Mouse (Mus musculus): Measurements from ENCODE around the gene Rab13.

The Rab13 gene

DNA sequence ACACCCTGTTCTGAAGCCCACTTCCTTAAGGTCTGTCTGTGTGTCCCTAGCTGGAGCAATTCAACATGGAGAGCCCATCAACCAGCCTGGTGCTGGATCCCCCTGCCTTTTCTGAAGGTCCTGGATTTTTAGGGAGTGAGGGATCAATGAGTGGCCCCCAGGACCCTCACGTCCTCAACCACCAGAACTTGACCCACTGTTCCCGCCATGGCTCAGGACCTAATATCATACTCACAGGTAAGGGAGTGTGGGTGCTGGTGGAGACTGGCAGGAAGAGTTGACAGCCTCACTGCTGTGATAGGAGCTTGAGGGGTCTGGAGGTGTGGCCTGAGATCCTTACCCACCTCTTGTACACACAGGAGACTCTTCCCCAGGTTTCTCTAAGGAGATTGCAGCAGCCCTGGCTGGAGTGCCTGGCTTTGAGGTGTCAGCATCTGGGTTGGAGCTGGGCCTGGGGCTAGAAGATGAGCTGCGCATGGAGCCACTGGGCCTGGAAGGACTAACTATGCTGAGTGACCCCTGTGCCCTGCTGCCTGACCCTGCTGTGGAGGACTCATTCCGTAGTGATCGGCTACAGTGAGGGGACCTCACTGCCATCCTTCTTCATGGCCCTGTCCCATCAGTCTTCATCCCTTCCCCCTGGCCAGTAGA lies 49.8 kb downstream of the Rab13 start:
- DNase-seq = no peak

DNA sequence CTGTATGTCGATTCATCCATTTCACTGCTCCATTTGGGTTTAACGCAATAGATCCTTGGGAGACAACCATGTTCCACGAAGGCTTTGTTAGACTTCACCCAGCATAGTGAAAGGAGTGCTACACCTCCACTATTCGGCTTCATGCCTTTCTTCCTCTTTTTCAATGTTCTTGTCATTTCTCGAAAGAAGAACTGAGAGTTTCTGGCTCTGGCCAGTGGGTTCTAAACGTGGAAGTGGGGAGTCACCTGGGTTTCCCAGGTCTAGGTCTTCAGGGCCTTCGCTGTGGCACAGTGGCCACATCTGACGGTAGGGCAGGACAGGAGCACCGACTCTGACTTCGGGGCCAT lies 51.2 kb downstream of the Rab13 start:
- no peak for DNase-seq

DNA sequence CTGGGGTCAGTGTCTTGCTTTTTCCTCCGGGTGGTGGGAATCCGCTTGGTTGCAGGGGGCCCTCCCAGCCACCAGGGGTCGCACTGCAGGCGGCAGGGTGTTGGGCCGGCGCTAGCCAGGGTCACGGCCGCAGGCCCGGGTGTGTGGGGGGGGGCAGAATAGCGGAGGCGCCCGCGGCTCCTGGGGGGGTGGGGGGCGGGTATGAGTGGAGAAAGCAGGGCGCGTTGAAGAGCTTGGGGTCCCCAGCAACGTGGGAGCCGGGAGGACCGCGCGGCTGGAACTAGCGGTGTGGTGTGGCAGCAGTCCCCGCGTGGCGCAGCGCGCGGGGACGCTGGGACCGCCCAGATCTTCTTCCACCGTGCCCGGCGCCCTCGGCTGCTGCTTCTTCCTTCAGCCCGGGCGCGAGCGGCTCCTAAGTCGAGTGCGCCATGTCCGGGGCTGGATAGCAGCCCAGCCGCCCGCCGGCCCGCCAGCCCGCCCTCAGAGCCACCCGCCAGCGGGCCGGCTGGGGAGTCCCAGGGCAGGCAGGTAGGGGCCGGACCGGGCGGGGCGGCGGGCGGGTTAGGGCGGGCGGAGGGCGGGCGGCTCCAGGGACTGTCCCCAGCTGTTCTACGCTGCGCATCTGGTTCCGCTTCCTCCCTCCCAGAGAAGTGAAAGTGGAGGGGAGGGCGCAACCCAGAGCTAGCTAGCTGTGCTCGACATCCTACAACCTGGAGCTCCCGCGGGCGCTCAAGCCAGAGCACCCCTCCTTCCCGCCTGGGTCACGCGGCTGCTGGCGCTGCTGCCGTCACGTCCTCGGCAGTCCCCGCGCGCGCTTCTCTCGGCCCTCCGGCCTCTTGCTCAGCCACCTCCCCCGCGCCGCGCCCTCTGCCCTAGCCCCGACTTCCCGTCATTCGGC lies 51.8 kb downstream of the Rab13 start, which contains the start of gene Dennd4b:
Dennd4b (plus strand) TSS at position 152 of the 898 bp plus-strand sequence.
- DNase-seq = peak; percentile 89

DNA sequence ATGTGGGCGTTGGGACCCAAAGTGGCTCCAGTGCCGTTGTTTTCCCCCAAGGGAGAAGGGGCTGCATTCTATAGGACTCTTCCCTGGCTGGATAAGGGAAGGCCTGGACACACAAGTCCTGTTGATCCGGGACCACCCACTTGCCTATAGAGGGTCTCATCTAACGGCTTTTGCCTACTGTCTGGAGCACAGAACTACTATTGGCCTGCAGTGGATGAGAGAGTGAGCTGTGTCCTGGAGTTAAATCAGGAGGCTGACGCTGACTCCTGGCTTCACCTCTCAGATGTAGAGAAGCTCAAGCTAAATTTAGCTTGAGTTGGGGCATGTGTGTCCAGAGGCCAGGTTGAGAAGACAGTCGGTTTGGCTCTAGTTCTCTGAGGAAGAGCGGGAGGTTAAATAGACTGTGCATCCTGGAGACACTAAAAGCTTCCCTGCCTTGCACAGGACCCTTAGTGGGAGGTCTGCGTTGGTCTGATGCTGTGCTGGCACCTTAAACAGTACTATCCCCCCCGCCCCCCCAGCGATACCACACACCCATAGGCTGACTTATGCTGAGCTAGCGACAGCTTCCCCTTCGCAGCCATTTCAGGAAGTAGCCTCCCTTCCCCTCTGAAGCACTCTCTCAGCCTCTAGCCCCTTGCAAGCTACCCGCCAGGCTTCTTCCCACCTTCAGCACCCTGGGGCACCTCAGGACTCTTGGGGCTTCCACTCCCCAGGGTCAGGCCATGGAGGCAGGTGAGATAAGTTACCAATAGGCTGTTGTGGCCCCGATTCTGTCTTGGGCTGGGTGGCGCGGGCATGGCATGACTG lies 52.6 kb downstream of the Rab13 start:
- no peak for DNase-seq

DNA sequence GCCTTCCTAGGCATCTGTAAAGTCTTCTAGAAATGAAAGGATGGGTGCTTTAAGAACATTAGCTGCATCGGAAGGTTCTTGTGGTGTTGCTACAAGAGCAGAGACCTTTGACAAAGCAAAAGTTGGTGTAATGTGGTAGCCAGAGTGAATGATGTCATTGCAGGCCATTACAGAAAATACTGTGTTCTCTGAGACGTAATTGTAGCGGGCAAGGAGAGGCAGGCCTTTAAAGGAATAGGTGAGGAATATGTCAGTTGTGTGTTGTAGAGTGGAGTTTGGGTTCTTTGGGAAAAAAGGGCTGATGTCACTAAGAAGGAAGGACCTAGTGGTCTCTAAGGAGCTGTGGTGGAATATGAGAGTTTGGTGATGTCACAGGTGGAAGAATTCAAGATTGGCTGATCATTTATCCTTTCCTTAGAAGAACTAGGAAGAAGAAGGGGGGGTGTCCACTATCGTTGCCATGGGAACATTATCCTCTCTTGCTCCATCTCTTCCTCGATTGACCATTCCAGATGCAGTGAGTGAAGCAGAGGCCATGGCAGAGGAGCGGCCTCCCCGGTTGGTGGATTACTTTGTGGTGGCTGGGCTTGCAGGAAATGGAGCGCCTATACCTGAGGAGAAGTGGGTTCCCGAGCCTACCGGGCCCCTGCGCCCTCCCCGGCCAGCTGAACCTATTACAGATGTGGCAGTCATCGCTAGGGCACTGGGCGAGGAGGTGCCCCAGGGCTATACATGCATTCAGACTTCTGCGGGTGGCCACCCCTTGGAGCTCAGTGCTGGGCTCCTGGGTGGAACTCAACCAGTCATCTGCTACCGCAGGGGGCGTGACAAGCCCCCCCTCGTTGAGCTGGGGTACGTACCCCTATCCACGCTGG lies 53.6 kb downstream of the Rab13 start:
- DNase-seq = no peak

DNA sequence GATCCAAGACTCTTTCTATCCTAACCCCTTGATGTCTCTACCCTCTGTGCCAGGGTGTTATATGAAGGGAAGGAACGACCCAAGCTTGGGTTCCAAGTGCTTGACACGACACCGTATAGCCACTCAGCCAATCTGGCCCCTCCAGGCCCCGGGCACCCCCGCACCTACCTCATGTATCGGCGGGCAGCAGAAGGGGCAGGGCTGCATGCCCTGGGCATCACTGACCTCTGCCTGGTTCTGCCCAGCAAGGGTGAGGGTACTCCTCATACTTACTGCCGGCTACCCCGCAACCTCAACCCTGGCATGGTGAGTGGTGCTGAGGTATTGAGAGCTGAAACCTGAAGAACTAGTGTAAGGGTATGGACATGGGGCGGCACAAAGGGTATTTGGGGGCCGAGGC lies 54.7 kb downstream of the Rab13 start:
- DNase-seq = no peak

DNA sequence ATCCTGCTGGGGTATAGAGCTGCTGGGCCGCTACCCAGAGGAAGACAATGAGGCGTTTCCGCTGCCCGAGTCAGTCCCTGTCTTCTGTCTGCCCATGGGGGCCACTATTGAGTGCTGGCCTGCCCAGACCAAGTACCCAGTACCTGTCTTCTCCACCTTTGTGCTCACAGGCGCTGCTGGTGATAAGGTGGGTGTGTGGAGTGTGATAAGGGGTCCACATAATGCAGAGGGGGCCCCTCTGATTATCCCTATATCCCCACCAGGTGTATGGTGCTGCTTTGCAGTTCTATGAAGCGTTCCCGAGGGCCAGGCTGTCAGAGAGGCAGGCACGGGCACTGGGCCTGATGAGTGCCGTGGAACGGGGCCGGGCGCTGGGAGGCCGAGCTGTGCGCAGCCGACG lies 55.5 kb downstream of the Rab13 start:
- DNase-seq = no peak

DNA sequence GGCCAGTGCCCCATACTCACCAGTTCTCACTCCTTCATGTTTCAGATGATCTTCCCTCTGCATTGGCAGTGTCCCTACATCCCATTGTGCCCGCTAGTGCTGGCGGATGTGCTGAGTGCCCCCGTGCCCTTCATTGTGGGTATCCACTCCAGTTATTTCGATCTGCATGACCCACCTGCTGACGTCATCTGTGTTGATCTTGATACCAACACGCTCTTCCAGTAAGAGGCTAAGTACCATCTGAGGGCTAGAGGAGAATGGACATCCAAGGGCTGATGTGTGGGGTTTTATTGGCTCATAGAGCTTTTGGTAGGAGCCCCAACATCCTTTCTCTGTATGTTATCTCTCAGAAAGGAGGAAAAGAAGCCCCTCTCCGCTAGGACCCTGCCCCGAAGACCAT lies 57.3 kb downstream of the Rab13 start:
- DNase-seq = no peak

DNA sequence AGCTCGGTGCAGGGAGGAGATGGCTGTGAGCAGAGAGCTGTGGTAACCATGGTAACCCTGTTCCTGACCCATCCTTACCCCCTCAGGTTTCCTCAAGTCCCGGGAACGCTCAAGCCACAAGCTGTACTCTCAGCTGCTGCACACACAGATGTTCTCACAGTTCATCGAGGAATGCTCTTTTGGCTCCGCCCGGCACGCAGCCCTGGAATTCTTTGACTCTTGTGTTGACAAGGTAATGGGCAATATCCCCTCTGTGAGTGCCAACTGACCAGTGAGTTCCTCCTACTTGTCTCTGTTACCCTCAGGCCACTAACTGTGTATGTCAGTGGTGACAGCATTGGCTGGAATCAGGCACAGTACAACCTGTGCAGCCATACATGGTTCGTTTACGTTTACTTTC lies 58.7 kb downstream of the Rab13 start:
- DNase-seq = no peak

DNA sequence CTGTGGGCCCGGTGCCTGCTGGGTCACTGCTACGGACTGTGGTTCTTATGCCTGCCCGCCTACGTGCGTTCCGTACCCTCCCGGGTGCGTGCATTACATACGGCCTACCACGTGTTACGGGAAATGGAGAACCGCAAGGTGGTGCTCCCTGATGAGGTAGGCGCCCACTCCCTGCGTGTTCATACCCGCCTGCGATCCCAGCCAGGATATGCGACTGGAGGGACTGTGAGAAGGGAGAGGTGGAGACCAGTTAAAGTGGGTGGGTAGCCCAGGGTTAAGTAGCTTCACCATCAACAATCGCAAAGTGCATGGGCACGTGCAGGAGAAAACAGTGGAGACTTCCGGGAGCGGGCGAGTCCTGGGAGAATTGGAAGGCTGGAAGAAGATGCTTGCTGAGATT lies 60.4 kb downstream of the Rab13 start:
- DNase-seq = no peak

DNA sequence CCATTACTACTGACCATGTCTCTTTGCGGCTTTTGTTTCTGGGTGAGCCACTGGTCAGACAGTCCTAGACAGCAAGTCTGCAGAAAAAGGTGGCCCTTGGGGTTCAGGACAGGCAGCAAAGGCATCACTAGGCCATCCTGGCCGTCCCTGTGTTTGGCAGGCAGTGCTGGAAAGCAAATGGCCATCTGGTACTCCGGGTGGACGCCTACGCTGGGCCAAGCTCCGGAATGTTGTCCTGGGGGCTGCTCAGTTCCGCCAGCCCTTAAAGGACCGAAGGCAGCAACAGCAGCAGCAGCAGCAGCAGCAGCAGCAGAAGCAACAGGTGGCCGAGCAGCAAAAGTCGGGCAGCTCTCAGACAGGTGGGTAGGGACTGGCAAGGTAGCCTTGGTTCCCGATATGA lies 61.8 kb downstream of the Rab13 start:
- no peak for DNase-seq
